Mouse (Mus musculus) 3T3-L1 (cell line): Measurements from ENCODE around the gene B4galt4.
A peak's percentile ranks its signal among the peaks of the same experiment; 100 is the strongest.

Experiments used
- DNase-seq: peaks from one replicate; pipeline ENCODE4 v3.0.0-alpha.2; 2015; ENCODE audit warnings: low read depth, low spot score

The B4galt4 gene

DNA sequence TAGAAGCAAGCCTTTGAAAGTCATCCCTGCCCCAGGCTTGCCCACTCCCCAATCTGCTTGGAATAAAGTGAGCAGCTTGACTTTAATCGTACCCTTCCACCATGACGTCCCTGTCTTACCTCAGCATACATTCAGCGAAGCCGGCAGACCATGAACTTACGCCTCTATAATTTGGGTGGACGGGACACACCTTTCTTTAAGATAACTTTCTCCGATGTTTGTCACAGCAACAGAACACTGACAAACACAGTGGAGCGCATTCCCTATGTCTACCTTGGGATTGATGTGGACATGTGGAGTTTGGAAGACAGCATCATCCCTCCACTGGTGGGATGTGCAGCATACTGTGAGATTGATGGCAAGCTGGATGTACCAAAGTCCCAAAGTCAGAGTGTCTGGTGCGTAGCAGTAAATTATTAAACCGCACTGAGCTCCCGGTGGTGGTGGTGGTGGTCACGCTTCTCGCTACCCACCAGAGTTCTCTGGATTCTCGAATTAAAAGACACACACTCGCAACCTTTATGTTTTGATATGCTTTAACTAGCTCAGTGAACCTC lies 13.4 kb upstream of the B4galt4 start:
- no peak for DNase-seq

DNA sequence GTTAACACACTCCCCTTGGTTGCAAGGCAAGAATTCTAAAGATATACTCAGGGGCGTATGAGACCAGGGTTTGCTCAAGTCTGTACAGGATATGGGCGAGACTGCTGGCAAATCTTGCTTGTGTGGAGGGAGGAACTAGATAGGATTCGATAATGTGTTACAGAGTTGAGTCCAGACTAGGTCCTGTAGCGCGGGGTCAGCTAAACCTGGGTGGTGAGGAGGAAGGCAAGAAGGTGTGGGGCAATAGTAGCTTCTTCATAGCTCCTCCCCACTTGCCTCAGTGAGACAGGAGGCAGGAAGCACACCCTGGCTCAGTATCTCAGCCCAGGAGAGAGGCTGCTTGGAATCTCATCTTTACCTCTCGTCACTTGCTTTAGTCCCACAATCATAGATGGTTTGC lies 12.9 kb upstream of the B4galt4 start:
- DNase-seq, result no peak

DNA sequence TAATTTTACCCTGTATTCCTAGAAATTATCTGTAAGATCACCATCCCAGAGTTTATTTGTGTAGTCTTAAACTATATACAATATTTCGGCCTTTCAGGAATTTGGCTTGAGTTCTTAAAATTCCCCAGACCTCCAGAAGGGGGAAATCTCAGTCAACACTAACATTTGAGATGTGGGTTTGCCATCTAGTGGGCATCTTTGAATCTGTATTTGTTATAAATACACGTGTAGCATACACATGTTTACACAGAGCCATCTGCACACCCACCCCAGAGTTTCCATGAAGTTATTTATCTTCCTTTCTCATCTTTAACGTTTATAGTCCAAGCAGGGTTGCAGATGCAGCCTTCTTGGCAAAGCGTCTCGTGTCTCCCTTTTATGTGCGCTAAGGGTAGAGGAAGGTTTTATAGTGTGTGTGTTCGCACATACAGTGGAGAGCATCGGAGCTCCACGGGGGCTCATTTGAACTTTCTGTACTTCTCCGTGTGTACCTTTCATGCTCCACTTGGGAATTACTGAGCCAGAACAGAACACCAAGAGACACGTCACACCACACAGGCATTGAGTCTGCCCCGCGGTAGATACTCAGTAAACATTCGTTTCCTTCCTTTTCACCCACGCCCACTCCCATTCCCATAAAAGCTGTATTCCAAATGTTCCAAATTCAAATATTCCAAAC lies 12.3 kb upstream of the B4galt4 start:
- peak; percentile 89 for DNase-seq

DNA sequence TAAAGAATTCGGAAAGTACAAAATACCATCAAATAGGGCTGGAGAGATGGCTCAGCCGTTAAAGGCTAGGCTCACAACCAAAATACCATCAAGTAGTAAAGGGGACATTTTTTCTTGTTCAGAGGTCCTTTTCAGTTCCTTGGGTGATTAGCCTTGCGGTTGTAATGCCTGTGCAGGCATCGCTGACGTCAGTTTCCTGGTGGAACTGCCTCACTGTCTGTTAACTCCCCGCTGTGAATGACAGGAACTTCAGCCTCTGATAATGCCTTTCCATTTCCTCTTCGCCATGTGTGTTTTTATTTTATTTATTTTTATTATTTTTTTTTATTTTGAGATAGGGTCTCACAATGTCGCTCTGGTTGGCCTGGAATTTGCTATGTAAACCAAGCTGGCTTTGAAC lies 11.1 kb upstream of the B4galt4 start:
- DNase-seq, result no peak

DNA sequence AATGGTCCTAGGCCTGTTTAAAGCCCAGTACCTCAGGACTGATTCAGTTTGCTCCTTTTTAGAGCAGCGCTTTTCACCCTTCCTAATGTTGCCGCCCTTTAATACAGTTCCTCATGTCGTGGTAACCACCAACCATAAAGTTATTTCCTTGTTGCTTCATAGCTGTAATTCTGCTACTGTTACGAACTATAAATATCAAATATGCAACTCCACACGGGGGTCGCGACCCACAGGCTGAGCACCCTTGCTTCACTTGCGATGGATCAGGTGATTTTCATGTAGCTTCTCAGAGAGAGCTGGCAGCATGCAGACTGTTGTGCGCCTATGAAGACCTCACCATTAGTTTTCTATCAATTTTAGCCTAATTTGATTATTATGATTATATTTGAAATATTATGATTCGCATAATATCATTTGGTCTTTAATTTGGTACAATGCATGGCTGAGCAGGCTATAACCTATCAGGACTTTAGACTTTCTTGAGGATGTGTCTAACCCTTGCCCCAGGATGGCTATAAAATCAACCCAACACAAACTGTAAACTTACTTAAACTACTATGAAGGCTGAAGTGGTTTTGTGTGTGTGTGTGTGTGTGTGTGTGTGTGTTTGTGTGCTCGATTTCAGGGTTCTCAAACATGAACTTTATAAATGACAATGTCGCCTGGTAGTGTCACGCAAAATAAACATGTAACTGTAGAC lies 710 bp upstream of the B4galt4 start:
- DNase-seq, result no peak

DNA sequence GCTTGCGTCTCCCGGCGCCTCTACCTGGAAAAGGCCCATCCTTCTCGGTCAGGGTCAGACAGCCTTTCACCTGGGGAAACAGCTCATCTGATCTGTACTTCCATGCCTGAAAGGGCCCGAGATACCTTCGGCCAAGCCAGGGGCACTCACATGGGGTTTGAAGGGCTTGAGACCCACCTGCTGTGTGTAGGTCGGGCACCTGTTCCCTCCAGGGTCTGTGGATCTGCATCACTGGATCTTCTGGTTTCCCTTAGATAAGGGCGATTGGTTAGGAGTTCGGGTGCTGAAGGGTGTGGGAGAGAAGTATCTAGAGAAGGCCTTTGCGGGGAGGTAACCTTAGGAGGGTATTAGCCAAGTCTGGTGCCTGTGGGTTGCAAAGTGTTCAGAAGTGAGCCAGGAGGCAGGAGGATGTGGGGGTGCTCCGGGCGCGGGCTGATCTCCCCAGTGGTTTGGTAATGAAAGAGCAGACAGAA lies 631 bp downstream of the B4galt4 start:
- DNase-seq, result peak; percentile 41

DNA sequence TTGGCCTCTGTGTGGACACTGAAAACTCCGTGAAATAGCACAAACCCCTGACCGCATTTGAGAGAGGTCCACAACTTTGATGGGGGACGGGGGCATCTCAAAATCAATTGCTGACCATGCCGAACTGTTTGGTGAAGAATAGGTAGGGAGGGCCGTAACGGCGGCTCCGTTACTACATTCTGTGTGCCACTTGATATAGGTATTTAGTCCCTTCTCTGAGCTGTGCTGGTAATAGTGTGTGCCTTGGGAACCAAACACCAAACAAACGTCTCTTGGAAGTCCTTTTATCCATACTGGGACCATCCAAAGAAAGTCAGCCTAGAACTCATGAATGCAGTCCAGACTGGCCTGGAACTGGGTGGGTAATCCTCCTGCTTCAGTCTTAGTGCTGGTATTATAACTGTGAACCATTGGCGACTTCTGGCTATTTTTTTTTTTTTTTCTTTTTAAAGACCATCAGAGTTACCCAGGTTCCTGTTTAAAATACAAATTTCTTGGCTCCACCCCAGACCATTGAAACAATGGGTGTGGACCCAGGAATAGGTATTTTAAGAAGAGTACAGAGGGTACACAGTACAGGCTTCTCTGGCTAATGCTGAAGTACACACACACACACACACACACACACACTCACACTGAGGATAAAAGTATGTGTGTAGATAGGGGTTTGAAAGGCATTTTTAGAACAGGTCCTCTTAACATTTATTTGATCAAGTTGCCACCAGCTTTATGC lies 2.0 kb downstream of the B4galt4 start:
- DNase-seq, result no peak

DNA sequence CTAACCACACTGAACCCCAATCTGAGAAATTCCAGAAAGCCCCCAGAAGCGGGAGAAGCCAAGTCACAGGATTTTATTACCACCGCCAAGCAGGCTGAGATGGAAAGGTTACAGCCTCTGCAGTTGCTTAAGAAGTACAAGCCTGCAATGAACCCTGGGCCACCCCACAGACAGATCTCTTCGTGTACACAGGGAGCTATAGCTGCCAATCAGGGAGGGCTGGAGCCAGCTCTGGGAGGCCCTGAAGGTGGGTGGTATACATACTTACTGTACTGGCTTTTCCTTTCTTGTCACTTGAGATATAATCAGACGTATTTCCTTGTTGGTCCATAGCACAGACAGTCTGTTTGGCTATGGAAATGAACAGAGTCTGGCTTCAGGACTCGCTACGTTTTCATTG lies 8.7 kb downstream of the B4galt4 start:
- no peak for DNase-seq

DNA sequence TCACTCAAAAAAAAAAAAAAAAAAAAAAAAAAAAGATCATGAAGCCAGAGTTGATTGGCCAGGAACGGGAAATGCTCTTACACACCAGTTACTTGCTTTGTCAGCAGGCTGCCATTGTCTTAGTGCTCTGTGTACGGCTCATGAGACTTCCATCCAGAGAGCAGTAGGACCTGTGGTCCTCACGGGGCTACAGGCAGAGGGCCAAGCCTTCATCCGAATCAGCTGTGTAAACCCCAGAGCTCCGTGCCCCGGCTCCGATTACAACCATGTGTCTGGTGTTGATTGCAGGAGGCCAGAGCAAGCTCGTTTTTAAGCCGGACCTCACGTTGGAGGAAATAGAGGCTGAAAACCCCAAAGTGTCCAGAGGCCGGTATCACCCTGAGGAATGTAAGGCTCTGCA lies 11.6 kb downstream of the B4galt4 start:
- DNase-seq, result no peak

DNA sequence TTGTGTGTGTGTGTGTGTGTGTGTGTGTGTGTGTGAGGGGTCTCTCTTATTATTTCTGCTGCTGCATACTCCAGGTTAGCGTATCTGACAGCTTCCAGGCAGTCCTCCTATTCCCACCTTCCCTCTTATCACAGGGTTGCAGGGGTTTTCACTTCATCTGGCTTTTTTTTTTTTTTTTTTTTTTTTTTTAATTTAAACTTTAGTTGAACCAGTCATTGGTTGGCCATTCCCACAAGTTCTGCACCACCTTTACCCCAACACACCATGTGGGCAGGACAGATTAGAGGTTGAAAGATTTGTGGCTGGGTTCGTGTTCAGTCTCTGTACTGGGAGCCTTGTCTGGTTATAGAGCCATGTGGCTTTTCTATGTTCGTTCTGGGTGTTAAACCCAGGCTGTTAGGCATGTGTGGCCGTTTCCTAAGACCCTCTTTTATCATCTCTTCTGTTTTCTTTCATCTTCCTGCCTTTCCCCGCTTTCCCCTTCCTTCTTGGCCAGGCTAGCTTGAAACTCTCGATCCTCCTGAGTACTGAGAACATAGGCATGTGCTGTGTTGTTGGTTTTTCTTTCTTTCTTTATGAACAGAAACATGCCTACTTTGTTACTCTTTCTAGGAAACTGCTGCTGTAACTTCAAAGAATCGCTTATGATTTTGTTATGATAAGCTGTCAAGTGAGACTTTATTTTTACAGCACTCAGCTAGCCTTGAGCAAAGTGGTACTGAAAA lies 13.6 kb downstream of the B4galt4 start:
- no peak for DNase-seq

DNA sequence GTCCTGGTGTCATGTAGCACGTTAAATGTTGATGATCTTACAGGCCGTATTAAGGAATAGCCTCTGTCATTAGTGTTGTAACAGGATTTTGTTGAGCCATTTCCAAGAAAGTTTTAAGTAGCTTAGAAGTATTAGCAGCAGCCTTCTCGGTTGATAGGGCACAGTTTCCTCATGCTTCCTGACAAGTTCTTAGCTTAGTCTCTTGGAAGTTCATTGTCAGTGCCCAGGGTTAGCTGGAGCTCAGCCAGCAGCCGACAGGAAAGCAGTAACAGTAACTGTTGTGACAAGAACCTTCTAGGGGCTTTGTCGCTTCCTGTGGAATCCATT lies 14.1 kb downstream of the B4galt4 start:
- peak; percentile 10 for DNase-seq

DNA sequence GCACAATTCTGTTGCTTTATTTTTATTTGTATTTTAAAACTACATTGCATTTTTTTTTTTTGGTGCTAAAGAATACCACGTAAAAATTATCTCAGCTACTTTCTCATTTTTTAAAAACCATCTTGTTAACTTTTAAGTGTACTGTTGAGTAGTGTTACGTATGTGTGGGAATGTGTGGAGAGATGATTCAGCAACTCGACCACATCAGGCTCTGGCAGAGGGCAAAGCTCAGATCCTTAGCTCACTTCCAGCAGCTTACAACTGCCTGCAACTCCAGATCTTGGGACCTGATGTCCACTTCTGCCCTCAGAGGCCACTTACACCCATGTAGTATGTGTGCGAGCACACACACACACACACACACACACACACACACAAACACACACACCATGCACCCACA lies 14.5 kb downstream of the B4galt4 start:
- peak; percentile 66 for DNase-seq

DNA sequence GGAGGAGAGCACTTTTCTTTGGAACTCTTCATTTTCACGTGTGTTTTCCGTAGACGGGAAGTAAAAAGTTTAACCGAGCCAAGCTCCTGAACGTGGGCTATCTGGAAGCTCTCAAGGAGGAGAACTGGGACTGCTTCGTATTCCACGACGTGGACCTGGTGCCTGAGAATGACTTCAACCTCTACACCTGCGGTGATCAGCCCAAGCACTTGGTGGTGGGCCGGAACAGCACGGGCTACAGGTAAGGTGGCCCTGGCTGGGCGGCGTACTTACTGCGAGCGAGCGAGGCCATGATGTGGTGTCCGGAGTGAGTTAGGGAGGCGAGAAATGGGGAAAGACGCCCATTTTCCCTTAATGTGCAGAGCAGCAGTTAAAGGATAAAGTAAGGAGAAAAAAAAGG lies 15.6 kb downstream of the B4galt4 start:
- DNase-seq, result no peak

DNA sequence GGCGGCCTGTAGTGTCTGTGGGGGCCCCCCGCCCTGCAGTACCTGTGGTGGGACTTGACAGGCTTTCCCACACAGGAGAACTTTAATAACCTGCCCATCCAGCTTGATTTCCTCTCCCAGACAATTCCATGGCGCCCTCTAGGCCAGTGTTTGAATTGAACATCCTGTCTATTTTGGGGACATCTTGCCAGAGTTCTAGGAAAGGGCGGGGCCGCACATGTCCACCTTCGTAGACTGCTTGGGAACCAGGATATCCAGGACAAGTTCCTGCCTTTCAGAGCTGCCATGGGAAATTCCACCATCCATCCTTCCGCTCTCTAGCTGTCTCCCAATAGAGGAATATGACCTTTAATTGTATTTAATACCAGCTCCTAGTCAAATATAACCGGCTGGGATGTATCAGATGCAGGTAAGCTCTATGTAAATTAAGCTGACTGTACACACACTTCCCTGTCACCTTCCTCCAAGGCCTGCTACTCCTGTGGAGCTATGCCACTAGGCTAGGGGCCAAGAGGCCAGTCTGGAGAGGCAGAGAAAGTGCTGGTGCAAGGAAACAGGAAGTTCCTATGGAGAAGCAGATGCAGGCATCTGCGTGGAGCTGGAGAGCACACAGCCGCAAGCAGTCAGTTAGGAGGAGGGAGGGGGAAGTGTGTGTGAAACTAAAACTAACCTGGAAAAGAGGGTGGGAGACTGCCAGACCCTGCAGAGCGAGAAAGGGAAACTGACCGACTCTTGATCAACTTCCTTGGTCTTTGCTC lies 16.2 kb downstream of the B4galt4 start:
- no peak for DNase-seq

DNA sequence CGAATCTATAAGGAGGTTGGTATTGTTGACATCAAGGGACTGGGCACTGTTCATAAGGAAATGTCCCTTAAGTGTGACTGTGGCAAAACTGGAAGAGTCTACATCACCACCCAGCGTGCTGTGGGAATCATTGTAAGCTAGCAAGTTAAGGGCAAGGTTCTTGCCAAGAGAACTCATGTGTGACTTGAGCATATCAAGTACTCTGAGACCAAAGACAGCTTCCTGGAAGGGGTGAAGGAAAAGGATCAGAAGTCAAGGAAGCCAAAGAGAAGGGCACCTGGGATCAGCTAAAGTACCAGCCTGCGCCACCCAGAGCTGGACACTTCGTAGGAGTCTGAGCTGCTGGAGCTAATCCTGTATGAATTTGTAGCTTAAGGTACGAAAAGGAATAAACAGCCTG lies 18.2 kb downstream of the B4galt4 start:
- no peak for DNase-seq

DNA sequence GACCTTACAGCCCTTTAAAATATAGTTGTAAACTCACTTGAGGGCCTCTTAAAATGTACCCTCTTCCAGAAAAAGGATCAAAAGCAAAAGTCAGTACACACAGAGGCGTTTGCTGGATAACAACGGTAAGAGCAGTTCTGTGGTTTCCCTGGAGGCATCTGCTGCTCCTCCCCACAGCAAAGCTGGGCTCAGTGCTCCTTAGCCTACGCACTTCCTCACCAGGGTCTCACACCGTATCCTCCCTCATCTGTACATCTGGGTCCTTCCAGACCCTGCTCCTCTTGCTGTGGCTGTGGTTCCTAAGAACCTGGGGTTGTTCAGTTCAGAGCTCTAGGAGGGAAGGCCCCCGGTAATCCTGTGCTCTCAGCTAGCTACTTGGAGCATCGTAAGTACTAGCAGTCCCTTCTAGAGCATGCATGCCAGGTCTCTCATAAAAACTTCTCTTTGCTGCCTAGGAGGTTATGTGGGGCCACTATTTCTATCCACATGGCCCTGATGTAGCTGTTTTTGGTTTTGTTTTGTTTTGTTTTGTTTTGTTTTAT lies 18.8 kb downstream of the B4galt4 start:
- DNase-seq, result no peak

DNA sequence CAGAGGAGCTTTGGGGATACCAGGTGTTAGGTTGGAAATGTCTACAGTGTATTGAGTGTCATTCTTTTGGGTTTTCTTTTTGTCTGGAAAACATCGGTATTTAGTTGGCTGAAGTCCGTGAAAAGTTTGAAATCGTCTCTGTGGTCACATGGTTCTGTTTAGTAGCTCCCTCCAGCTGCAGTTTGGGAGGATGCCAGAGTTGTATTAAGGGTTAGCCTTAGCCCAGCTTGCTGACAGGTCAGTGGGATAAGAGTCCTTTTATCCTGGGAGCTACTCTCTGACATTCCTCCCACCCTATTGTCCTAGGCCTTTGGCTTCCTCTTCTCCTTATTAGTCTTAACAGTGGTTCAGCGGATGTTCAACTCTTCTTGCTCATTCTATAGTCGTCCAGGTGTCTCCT lies 19.9 kb downstream of the B4galt4 start:
- no peak for DNase-seq

DNA sequence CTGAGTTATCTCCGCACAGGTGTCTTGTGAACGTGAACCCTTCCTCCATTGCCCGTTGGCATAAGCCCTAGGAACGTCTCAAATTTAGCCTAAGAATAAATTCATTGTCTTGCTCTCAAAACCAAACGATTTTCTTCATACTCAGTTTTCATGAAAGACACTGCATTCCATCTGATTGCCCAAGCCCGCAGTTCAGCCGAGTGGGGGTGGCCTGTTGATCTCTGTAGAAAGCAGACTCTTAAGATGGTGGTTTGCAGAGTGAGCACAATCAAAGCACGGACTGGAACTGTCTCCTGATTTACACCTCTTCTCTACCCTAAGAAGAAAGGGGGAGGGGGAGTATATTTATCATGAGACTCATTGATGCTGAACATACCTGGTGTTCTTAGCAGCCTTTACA lies 20.3 kb downstream of the B4galt4 start:
- DNase-seq, result no peak

DNA sequence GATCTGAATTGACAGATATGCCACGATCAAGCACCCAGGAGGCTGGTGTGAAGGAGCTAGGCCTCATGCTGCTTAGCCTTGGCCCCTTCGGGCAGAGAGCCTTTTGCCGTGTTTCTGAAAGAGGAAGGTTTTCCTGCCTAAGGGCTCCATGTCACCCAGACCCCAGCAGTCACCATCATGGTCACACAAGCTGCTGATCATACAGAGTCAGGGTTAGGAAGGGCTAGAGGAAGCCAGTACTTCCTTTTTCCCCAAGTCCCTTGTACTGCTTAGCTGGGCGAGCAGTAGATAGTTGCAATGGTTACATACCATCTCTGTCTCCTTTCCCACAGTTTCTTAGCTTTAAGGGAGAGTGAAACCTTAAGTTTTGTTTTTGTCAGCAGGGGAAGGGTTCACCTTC lies 21.4 kb downstream of the B4galt4 start:
- no peak for DNase-seq

DNA sequence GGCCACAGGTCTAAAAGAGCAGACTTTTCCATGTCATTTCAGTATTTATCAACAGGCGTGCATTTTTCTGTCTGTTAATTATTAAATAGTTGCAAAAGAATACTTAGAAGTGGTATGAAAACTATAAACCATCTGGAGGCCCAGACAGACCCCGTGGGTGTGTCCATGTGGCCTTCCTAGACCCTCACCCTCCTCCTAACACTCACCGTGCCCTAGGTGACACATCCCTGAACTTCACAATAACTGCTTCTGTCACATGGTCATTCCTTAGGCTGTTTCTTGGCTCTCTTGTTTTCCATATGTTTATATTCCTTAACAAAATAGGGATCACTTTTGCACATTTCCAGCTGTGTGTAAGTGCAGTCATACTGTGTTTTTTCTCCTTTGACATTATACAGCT lies 24.6 kb downstream of the B4galt4 start:
- DNase-seq, result no peak

DNA sequence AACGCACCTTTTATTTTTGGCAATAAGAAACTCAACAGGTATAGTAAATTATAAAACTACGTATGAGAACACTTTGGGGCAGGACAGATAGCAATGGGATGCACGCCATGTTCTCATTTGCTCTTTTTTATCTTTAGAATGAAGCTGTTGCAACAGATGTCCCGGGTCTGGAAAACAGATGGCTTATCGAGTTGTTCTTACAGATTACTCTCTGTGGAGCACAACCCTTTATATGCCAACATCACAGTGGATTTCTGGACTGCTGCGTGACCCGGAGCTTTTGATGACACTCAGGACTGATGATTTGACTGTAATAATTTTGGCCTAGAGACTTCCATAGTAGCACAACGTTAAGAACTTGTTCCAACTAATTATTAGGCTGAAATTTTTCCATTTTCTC lies 25.7 kb downstream of the B4galt4 start:
- DNase-seq, result no peak
